Mouse (Mus musculus) heart, embryonic 14.5 days (tissue): ENCODE results near the gene Magi2. TPM values are rescaled to one million over a fixed set of nuclear protein-coding genes. Genes with fewer than 3 reads are reported as not detected.
"Not testable (repeated sequence)": the region's sequence is repeated elsewhere in the genome, so short reads cannot be mapped to it uniquely, and the experiment has no call there.

Experiments
- ATAC-seq: fragments of 200-750 bp; cut with Nextera tagmentation; 2 replicates; pipeline ENCODE4 v1.8.0; 2017; ENCODE audit warnings: low read depth, moderate TSS enrichment; ENCODE audit not compliant: insufficient number of reproducible peaks, insufficient read depth, low FRiP score
- H3K27ac ChIP-seq, 2 experiments: fragments of 200-500 bp in 1 of 2; fragments of 300-500 bp in 1 of 2; sonication (generic) in 1 of 2; replicated peaks in 1 of 2; 2 replicates each; pipeline ENCODE4 v1.5.1; 2012 to 2014; ENCODE audit warnings: low read depth in 2 of 2, low read length in 2 of 2, control low read depth in 1 of 2, mild to moderate bottlenecking in 1 of 2, mixed read lengths in 1 of 2; ENCODE audit not compliant: control insufficient read depth in 1 of 2, insufficient read depth in 1 of 2
- H3K27me3 ChIP-seq: fragments of 300-500 bp; sonication (generic); 2 replicates; pipeline ENCODE4 v1.6.1; 2014; ENCODE audit warnings: mild to moderate bottlenecking, low read length, control low read depth; ENCODE audit not compliant: control insufficient read depth, insufficient read depth
- H3K36me3 ChIP-seq: fragments of 300-500 bp; sonication (generic); 2 replicates; pipeline ENCODE4 v1.6.1; 2014; ENCODE audit warnings: mild to moderate bottlenecking, control low read depth, low read length, mixed read lengths; ENCODE audit not compliant: control insufficient read depth, insufficient read depth
- H3K4me1 ChIP-seq, 2 experiments: fragments of 200-500 bp in 1 of 2; fragments of 300-500 bp in 1 of 2; sonication (generic) in 1 of 2; 2 replicates each; pipeline ENCODE4 v1.6.1; 2012 to 2014; ENCODE audit warnings: low read length in 2 of 2, control low read depth in 1 of 2, mixed read lengths in 1 of 2; ENCODE audit not compliant: control insufficient read depth in 2 of 2, insufficient read depth in 2 of 2
- H3K4me2 ChIP-seq: fragments of 300-500 bp; sonication (generic); 2 replicates; pipeline ENCODE4 v1.6.1; 2014; ENCODE audit warnings: mild to moderate bottlenecking, low read length
- H3K4me3 ChIP-seq, 2 experiments: fragments of 200-500 bp in 1 of 2; fragments of 300-500 bp in 1 of 2; sonication (generic) in 1 of 2; 2 replicates each; pipeline ENCODE4 v1.5.1; 2012 to 2014; ENCODE audit warnings: low read length in 2 of 2, mild to moderate bottlenecking in 2 of 2, control low read depth in 1 of 2, low read depth in 1 of 2, moderate library complexity in 1 of 2; ENCODE audit not compliant: control insufficient read depth in 1 of 2, insufficient read depth in 1 of 2
- H3K9ac ChIP-seq: fragments of 300-500 bp; sonication (generic); 2 replicates; pipeline ENCODE4 v1.6.1; 2014; ENCODE audit warnings: mild to moderate bottlenecking, low read length
- H3K9me3 ChIP-seq: fragments of 300-500 bp; sonication (generic); 2 replicates; pipeline ENCODE4 v1.6.1; 2016; ENCODE audit warnings: low read length, control low read depth; ENCODE audit not compliant: control insufficient read depth
- WGBS: fragments of 180-500 bp; shearing (Covaris S2); extraction: QIAGEN DNeasy Blood & Tissue Kit; methylation state at CpG from one replicate; pipeline ENCODE4 v1.1.7; 2014; 5-methylcytosine and 5-hydroxymethylcytosine counted together
- polyA plus RNA-seq: library from polyadenylated mRNA; unstranded; fragments of >200 nt; fragmentation: Nextera tagmentation; extraction: Ambion mirVana; gene quantifications from 2 replicates; pipeline ENCODE4 v1.2.1, GENCODE M21; 2014

Gene Magi2
- polyA plus RNA-seq, 1 experiment from 2014 or later, result 3.4 TPM

- WGBS, result 31% methylated on average over 2 of the region's 2 CpGs
- Histone ChIP-seq H3K27ac (no peak overlapping the region), H3K9ac (no peak overlapping the region), H3K4me1 (no peaks in the 10 kb centered on the region), H3K36me3 (no peaks in the 10 kb centered on the region), H3K4me2 (no peak overlapping the region), H3K4me3 (no peak overlapping the region), H3K27me3 (no peaks in the 10 kb centered on the region), H3K9me3 (no peaks in the 10 kb centered on the region)
- ATAC-seq, result no peak
Measured at GRCm38 (mm10) chr5:19539348-19539747, 312.5 kb downstream of the Magi2 start.

GRCm38 (mm10) chr5:19546424-19546823 lies 319.6 kb downstream of the Magi2 start:
- H3K36me3 ChIP-seq, result no peaks in the 10 kb centered on the region
- no peaks in the 10 kb centered on the region for H3K9me3 ChIP-seq
- no peaks in the 10 kb centered on the region for H3K27me3 ChIP-seq
- WGBS, result 72% methylated on average over 4 of the region's 4 CpGs
- no peak overlapping the region for H3K4me3 ChIP-seq
- ATAC-seq, result no peak
- H3K27ac ChIP-seq, result no peak overlapping the region
- no peak overlapping the region for H3K4me2 ChIP-seq
- H3K4me1 ChIP-seq, result no peaks in the 10 kb centered on the region
- no peak overlapping the region for H3K9ac ChIP-seq

- no peak for ATAC-seq
- no peak overlapping the region for H3K27ac ChIP-seq
- H3K4me2 ChIP-seq, result no peak overlapping the region
- H3K27me3 ChIP-seq, result no peaks in the 10 kb centered on the region
- no peaks in the 10 kb centered on the region for H3K9me3 ChIP-seq
- WGBS, result 59% methylated on average over 2 of the region's 2 CpGs
- H3K36me3 ChIP-seq, result no peaks in the 10 kb centered on the region
- H3K9ac ChIP-seq, result no peak overlapping the region
- H3K4me3 ChIP-seq, result no peak overlapping the region
- H3K4me1 ChIP-seq, result no peaks in the 10 kb centered on the region
Measured at GRCm38 (mm10) chr5:19546900-19547299, 320.1 kb downstream of the Magi2 start.

GRCm38 (mm10) chr5:19553510-19553909 lies 326.7 kb downstream of the Magi2 start:
- Histone ChIP-seq H3K4me2 (no peak overlapping the region), H3K4me1 (no peaks in the 10 kb centered on the region), H3K9ac (no peak overlapping the region), H3K9me3 (no peaks in the 10 kb centered on the region), H3K27ac (no peak overlapping the region), H3K36me3 (no peaks in the 10 kb centered on the region), H3K4me3 (no peak overlapping the region), H3K27me3 (no peaks in the 10 kb centered on the region)
- WGBS, result 82% methylated on average over 3 of the region's 3 CpGs
- no peak for ATAC-seq

- Histone ChIP-seq H3K27me3 (no peaks in the 10 kb centered on the region), H3K4me3 (no peak overlapping the region), H3K9ac (no peak overlapping the region), H3K36me3 (no peaks in the 10 kb centered on the region), H3K4me2 (no peak overlapping the region), H3K4me1 (no peaks in the 10 kb centered on the region), H3K27ac (no peak overlapping the region), H3K9me3 (no peaks in the 10 kb centered on the region)
- WGBS, result 76% methylated on average over 3 of the region's 3 CpGs
- ATAC-seq, result no peak
Measured at GRCm38 (mm10) chr5:19565636-19566035, 338.8 kb downstream of the Magi2 start.

- 83% methylated on average over 1 of the region's 1 CpGs for WGBS
- not testable (repeated sequence) for H3K4me2 ChIP-seq, H3K36me3 ChIP-seq, H3K27me3 ChIP-seq, H3K9me3 ChIP-seq, H3K27ac ChIP-seq, H3K9ac ChIP-seq, H3K4me1 ChIP-seq, ATAC-seq, H3K4me3 ChIP-seq
Measured at GRCm38 (mm10) chr5:19566136-19566535, 339.3 kb downstream of the Magi2 start.

- Histone ChIP-seq H3K4me1 (no peaks in the 10 kb centered on the region), H3K4me2 (no peak overlapping the region), H3K9me3 (no peaks in the 10 kb centered on the region), H3K4me3 (no peak overlapping the region), H3K36me3 (no peaks in the 10 kb centered on the region), H3K9ac (no peak overlapping the region), H3K27me3 (no peaks in the 10 kb centered on the region), H3K27ac (no peak overlapping the region)
- WGBS, result 56% methylated on average over 5 of the region's 5 CpGs
- no peak for ATAC-seq
Measured at GRCm38 (mm10) chr5:19607700-19608099, 380.9 kb downstream of the Magi2 start.

GRCm38 (mm10) chr5:19611788-19612187 lies 385.0 kb downstream of the Magi2 start:
- no peak overlapping the region for H3K4me3 ChIP-seq
- no peaks in the 10 kb centered on the region for H3K27me3 ChIP-seq
- no peak overlapping the region for H3K27ac ChIP-seq
- H3K4me1 ChIP-seq, result no peaks in the 10 kb centered on the region
- H3K36me3 ChIP-seq, result no peaks in the 10 kb centered on the region
- H3K4me2 ChIP-seq, result no peak overlapping the region
- H3K9me3 ChIP-seq, result no peaks in the 10 kb centered on the region
- 90% methylated on average over 1 of the region's 1 CpGs for WGBS
- ATAC-seq, result no peak
- H3K9ac ChIP-seq, result no peak overlapping the region
